Mouse (Mus musculus) CD4-positive, CD25-positive, alpha-beta regulatory T cell, adult 2 months (primary cell): Measurements from ENCODE around the gene Sumo1.

Experiments used
- DNase-seq: peaks from one replicate; pipeline ENCODE4 v3.0.0-alpha.2; 2012; ENCODE audit warnings: low read depth, low spot score

Gene Sumo1

DNA sequence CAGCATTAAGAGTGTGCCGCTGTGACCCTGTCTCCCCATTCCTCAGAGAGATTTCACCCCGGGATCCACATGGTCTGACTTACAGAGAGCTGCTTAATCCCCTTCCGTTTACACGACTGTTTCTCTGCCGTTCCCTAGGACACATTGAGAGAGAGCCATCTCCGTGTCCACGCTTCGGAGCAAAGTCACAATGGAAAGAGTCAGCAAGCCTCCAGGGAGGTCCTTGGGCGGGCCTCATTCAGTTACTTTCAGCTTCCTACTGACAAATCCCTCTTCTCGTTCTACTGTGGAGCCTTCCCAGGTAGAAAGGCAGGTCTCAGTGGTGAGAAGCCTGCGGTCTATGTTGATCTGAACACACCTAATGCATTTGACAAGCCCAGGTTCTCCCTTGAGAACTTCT is 119.6 kb downstream of the Sumo1 start:
- DNase-seq: no peak

DNA sequence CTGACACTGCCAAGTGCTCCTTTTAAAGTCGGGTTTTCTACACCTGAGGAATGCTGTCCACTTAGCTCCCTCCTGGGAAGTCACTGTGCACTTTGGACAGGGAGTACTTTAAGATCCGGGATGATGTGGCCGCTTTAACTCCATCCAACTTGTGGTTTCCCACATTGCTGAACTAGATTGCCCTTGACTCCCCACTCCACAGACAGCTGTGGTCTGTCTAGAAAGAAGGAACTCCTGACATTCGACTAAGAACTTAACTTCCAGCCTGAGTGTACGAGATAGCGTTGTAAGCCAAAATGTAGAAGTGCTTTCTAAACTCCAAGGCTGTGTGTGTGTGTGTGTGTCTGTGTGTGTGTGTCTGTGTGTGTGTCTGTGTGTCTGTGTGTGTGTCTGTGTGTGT is 120.4 kb downstream of the Sumo1 start:
- DNase-seq: no peak

DNA sequence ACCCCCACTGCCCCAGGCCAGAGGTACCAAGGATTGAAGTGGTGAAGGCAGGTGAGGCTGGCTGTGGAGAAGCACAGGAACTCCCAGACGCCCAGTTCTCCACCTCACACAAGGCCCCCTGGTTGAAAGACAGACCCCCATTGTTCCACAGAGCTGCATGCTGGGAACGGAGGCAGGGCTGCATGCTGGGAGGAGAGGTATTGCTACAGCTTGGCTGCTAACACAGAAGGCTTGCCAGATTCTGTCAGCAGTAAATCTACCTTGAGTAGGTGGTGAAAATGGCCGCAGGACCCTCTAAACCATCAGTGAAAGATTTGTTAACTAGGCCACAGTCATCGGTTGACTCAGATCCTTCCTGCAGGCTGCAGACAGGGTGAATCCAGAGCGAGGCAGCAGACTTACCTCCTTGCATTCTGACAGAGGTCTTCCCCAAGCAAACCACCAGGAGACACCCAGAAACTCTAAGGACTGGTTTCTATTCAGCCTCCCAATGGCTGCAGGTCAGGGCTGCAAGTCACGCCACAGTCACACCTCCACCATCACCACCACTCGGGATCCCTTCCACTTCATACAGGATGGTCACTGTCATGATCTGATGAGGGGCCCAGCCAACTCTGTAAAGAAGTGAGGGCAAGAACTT is 121.5 kb downstream of the Sumo1 start:
- DNase-seq: no peak

DNA sequence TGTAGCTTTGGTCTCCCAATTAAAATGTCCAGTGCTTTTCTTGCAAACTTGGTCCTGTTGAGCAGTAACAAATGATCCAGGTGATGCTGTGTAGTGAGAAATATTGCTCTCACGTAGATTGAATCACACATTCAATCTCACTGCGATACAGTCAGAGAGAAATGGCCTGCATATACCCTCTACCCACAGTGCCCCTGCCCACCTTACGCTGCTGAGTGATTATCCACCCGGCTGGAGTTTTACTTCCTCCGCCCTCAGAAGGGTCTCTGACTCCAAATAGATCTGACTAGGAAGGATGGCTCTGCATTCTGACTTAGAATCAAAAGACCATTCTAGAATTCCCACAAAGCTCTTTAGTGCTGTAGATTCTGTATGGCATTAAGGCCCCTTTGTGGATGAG is 122.1 kb downstream of the Sumo1 start:
- no peak for DNase-seq

DNA sequence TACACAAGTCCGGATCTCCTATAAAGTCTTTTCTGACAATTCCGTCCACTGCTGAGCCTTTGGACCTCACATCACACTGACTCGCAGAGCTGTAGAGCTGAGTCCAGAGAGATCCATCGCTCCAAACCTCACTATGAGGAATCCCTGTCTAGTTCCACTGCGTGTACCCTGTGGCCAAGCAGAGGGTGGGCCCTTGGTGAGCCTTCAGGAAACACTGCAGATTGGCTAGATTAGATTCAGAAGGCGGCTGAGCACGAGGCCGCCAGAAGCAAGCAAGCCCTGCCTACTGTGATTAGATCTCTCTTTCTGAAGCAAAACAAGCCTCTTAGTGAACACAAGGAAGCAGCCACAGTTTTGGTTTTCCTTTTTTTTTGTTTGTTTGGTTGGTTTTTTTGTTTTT is 126.7 kb downstream of the Sumo1 start:
- DNase-seq: no peak

DNA sequence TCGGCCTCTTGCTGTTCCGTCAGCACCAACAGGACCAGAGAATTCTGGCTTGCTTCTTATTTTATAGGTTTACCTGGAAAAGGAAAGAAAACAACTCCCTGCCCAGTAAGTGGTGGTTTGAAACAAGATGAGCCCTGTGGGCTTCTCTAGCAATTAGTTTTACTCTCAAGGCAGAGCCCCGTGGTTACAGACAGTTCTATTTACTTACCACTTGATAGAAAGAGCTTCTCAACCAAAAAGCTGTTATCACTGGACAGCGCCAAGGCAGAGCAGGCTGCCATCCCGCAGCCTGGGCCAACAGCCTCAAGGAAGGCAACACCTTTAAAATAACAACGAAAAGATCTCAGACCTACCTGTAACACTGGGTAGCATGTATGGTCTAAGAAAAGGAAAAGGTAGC is 128.4 kb downstream of the Sumo1 start:
- DNase-seq: no peak

DNA sequence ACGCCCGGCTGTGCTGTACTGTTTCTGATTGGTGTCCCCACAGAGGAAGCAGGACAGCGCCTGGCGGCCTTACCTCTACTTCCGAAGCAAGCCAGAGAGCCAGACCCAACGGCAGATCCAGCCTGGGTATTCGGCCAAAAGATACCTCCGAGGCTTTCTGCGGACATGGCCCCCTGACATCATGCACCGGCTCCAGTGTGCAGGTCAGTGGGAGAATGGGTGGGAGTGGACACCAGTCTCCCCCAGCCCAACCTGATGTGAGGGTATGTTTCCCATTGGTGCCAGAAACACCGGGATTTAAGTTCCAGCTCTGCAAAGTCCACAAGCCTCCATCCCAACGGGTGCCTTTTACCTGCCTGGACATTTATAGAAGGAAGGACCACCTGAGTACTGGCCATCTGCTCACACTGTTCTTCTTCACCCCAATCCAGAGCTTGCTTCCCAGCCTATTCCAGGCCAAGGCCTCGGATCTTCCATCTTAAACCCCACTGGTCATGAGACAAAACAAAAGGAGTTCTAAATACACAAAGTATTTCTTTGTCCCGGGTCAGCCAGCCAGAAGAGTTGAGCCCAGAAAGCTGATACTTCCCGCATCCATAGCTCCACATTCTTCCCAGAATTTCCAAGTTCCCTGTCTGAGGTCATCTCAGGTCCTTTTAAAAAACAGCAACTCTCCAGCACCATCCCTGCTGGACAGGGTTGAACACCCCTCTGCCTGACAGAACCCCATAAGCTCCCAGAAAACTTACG is 129.2 kb downstream of the Sumo1 start:
- DNase-seq: no peak

DNA sequence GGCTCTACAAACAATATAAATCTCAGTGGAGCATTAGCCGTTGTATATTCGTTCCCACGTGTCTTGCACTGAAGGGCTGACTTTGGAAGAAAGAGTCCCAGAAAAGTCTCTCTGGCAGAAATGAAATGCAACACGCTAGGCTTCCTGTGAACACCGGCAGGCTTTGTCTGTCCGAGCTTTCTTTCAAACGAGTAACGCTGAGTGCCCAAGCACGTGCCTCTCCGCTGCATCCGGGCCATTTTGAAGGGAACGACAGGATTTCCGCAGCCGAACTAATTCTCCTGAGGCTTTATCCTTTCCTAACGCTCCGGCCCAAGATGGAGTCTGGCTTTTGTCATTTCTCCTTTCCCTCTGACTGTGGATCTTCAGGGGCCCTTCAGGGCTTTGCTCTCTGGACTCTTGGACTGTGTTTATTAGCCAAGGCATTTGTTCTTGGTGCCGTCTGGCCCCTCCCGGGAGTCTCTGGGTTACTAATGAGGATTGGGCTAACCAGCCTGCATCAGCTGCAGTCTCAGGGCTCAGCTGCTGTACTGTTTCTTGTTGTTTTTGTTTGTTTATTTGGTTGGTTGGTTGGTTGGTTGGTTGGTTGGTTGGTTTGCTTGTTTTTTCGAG is 130.0 kb downstream of the Sumo1 start:
- no peak for DNase-seq

DNA sequence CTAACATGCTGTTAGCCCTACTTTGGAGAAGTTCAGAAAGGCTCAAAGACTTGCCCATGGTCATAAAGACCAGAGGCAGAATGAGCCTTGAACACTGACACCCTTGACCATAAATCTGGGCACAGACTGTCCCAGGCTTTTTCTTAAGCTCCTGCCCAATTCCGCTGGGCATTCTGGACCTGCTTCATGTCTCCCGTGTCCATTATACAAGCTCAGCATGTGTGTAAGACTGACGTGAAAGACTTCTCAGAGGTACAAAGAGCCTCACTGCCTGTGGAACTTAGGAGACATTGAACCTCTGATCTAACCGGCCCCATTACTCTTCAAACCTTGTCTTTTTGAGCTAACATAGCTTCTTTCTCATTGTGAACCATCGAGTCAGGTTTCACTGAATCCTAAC is 132.3 kb downstream of the Sumo1 start:
- DNase-seq: no peak
